Mouse (Mus musculus) embryonic facial prominence, embryonic 14.5 days (tissue): ENCODE results near the gene Ankrd13c. TPM values are rescaled to one million over a fixed set of nuclear protein-coding genes. Genes with fewer than 3 reads are reported as not detected.
A peak's percentile ranks its signal among the peaks of the same experiment; 100 is the strongest.

Experiments used
- ATAC-seq: fragments of 200-750 bp; cut with Nextera tagmentation; 2 replicates; pipeline ENCODE4 v1.8.0; 2017; ENCODE audit warnings: low read depth, moderate number of reproducible peaks, moderate TSS enrichment
- DNase-seq: peaks from one replicate; pipeline ENCODE4 v3.0.0-alpha.2; 2015; ENCODE audit warnings: low spot score
- H3K27ac ChIP-seq: fragments of 300-500 bp; sonication (generic); replicated peaks from 2 replicates; pipeline ENCODE4 v1.5.1; 2014; ENCODE audit warnings: low read depth, mild to moderate bottlenecking, low read length, moderate library complexity
- H3K27me3 ChIP-seq: fragments of 300-500 bp; sonication (generic); replicated peaks from 2 replicates; pipeline ENCODE4 v1.6.1; 2014; ENCODE audit warnings: low read length; ENCODE audit not compliant: control insufficient read depth, insufficient read depth
- H3K36me3 ChIP-seq: fragments of 300-500 bp; sonication (generic); 2 replicates; pipeline ENCODE4 v1.6.1; 2014; ENCODE audit warnings: low read length, mixed read lengths; ENCODE audit not compliant: control insufficient read depth, insufficient read depth
- H3K4me1 ChIP-seq: fragments of 300-500 bp; sonication (generic); 2 replicates; pipeline ENCODE4 v1.6.1; 2014; ENCODE audit warnings: antibody characterized with exemption, low read length; ENCODE audit not compliant: control insufficient read depth, insufficient read depth
- H3K4me2 ChIP-seq: fragments of 300-500 bp; sonication (generic); 2 replicates; pipeline ENCODE4 v1.6.1; 2014; ENCODE audit warnings: low read depth, mild to moderate bottlenecking, low read length, moderate library complexity, mixed read lengths
- H3K4me3 ChIP-seq: fragments of 300-500 bp; sonication (generic); 2 replicates; pipeline ENCODE4 v1.5.1; 2014; ENCODE audit warnings: low read depth, mild to moderate bottlenecking, low read length
- H3K9ac ChIP-seq: fragments of 300-500 bp; sonication (generic); 2 replicates; pipeline ENCODE4 v1.6.1; 2014; ENCODE audit warnings: low read depth, mild to moderate bottlenecking, low read length, moderate library complexity, mixed read lengths
- H3K9me3 ChIP-seq: fragments of 300-500 bp; sonication (generic); 2 replicates; pipeline ENCODE4 v1.6.1; 2016; ENCODE audit warnings: low read length; ENCODE audit not compliant: control insufficient read depth
- WGBS: fragments of 180-500 bp; shearing (Covaris S2); extraction: QIAGEN DNeasy Blood & Tissue Kit; methylation state at CpG from one replicate; pipeline ENCODE4 v1.1.7; 2014; 5-methylcytosine and 5-hydroxymethylcytosine counted together
- polyA plus RNA-seq: library from polyadenylated mRNA; unstranded; fragments of >200 nt; fragmentation: Nextera tagmentation; extraction: Ambion mirVana; gene quantifications from 2 replicates; pipeline ENCODE4 v1.2.1, GENCODE M21; 2014

Gene Ankrd13c
- polyA plus RNA-seq, 1 experiment from 2014 or later = 16.3 TPM

- Histone ChIP-seq H3K27me3 (no peaks in the 10 kb centered on the region), H3K9me3 (no peaks in the 10 kb centered on the region), H3K4me1 (no peaks in the 10 kb centered on the region; the same call in 1 of the 2 replicates), H3K36me3 (no peaks in the 10 kb centered on the region), H3K27ac (no peak overlapping the region), H3K9ac (no peak overlapping the region), H3K4me3 (no peak overlapping the region), H3K4me2 (no peak overlapping the region)
- 69% methylated on average over 3 of the region's 3 CpGs for WGBS
- no peak for ATAC-seq
- DNase-seq = no peak
These were observed 23.7 kb upstream of the Ankrd13c start for GRCm38 (mm10) chr3:157923268-157923835.

- ATAC-seq (peak; percentile 100), DNase-seq (peak; percentile 96)
- no peaks in the 10 kb centered on the region; the same call in 1 of the 2 replicates for H3K4me1 ChIP-seq
- H3K36me3 ChIP-seq = no peaks in the 10 kb centered on the region
- 1% methylated on average over 25 of the region's 30 CpGs for WGBS
- no peak within 1 kb of the TSS for H3K27ac ChIP-seq
- peak within 1 kb of the TSS; percentile 59 for H3K4me3 ChIP-seq
- peak within 1 kb of the TSS; percentile 60 for H3K9ac ChIP-seq
- H3K9me3 ChIP-seq = no peaks in the 10 kb centered on the region
- peak within 1 kb of the TSS; percentile 91 for H3K4me2 ChIP-seq
- H3K27me3 ChIP-seq = no peaks in the 10 kb centered on the region
These were observed 22.2 kb upstream of the Ankrd13c start, which contains the start of gene Cth for GRCm38 (mm10) chr3:157924692-157925328. TSS of gene Cth (minus strand) at chr3:157925077.

- Histone ChIP-seq H3K27ac (no peak overlapping the region), H3K4me1 (no peaks in the 10 kb centered on the region; the same call in 1 of the 2 replicates), H3K27me3 (no peaks in the 10 kb centered on the region), H3K4me2 (no peak overlapping the region), H3K9me3 (no peaks in the 10 kb centered on the region), H3K9ac (no peak overlapping the region), H3K36me3 (no peaks in the 10 kb centered on the region), H3K4me3 (no peak overlapping the region)
- peak; percentile 5 for DNase-seq
- no peak for ATAC-seq
- WGBS = 68% methylated on average over 14 of the region's 14 CpGs
These were observed 21.1 kb upstream of the Ankrd13c start for GRCm38 (mm10) chr3:157925706-157926510.

GRCm38 (mm10) chr3:157926761-157927160 lies 20.3 kb upstream of the Ankrd13c start:
- no peak overlapping the region for H3K4me2 ChIP-seq
- no peaks in the 10 kb centered on the region for H3K36me3 ChIP-seq
- no peak overlapping the region for H3K4me3 ChIP-seq
- DNase-seq (no peak), ATAC-seq (no peak)
- H3K9ac ChIP-seq = no peak overlapping the region
- no peaks in the 10 kb centered on the region for H3K9me3 ChIP-seq
- 44% methylated on average over 2 of the region's 2 CpGs for WGBS
- H3K27me3 ChIP-seq = no peaks in the 10 kb centered on the region
- no peaks in the 10 kb centered on the region; the same call in 1 of the 2 replicates for H3K4me1 ChIP-seq
- H3K27ac ChIP-seq = no peak overlapping the region

- Histone ChIP-seq H3K4me3 (no peak overlapping the region), H3K4me2 (no peak overlapping the region), H3K9me3 (no peaks in the 10 kb centered on the region), H3K9ac (no peak overlapping the region), H3K36me3 (no peaks in the 10 kb centered on the region), H3K4me1 (no peaks in the 10 kb centered on the region; the same call in 1 of the 2 replicates), H3K27me3 (no peaks in the 10 kb centered on the region), H3K27ac (no peak overlapping the region)
- WGBS = 68% methylated on average over 2 of the region's 2 CpGs
- no peak for DNase-seq
- ATAC-seq = no peak
These were observed 18.3 kb upstream of the Ankrd13c start for GRCm38 (mm10) chr3:157928731-157929130.

GRCm38 (mm10) chr3:157929417-157929816 lies 17.6 kb upstream of the Ankrd13c start:
- no peak for ATAC-seq
- no peak overlapping the region for H3K4me3 ChIP-seq
- H3K36me3 ChIP-seq = no peaks in the 10 kb centered on the region
- no peak overlapping the region for H3K27ac ChIP-seq
- H3K27me3 ChIP-seq = no peaks in the 10 kb centered on the region
- no peak overlapping the region for H3K9ac ChIP-seq
- DNase-seq = no peak
- H3K4me1 ChIP-seq = no peaks in the 10 kb centered on the region; the same call in 1 of the 2 replicates
- no peak overlapping the region for H3K4me2 ChIP-seq
- 88% methylated on average over 1 of the region's 1 CpGs for WGBS
- no peaks in the 10 kb centered on the region for H3K9me3 ChIP-seq

- Histone ChIP-seq H3K36me3 (no peaks in the 10 kb centered on the region), H3K4me1 (no peaks in the 10 kb centered on the region), H3K27me3 (no peaks in the 10 kb centered on the region), H3K9ac (no peak overlapping the region), H3K4me3 (no peak overlapping the region), H3K4me2 (no peak overlapping the region), H3K9me3 (no peaks in the 10 kb centered on the region), H3K27ac (no peak overlapping the region)
- DNase-seq (no peak), ATAC-seq (no peak)
- WGBS = 51% methylated on average over 3 of the region's 3 CpGs
These were observed 15.4 kb upstream of the Ankrd13c start for GRCm38 (mm10) chr3:157931592-157931991.

- Histone ChIP-seq H3K4me3 (no peak overlapping the region), H3K9ac (no peak overlapping the region), H3K27me3 (no peaks in the 10 kb centered on the region), H3K4me2 (no peak overlapping the region), H3K4me1 (no peaks in the 10 kb centered on the region), H3K36me3 (no peaks in the 10 kb centered on the region), H3K27ac (no peak overlapping the region), H3K9me3 (no peaks in the 10 kb centered on the region)
- 58% methylated on average over 3 of the region's 3 CpGs for WGBS
- no peak for ATAC-seq
- DNase-seq = no peak
These were observed 15.0 kb upstream of the Ankrd13c start for GRCm38 (mm10) chr3:157932074-157932473.
